Mouse (Mus musculus) stomach, embryonic 16.5 days (tissue): ENCODE data around the gene Mrc1. TPM values are rescaled to one million over a fixed set of nuclear protein-coding genes. Genes with fewer than 3 reads are reported as not detected.

Experiments
- ATAC-seq: fragments of 200-750 bp; cut with Nextera tagmentation; 2 replicates; pipeline ENCODE4 v1.8.0; 2017; ENCODE audit warnings: moderate number of reproducible peaks, moderate TSS enrichment; ENCODE audit not compliant: insufficient read depth, low FRiP score
- H3K27ac ChIP-seq: fragments of 300-500 bp; sonication (generic); 2 replicates; pipeline ENCODE4 v1.5.1; 2014; ENCODE audit warnings: low read length
- H3K27me3 ChIP-seq: fragments of 300-500 bp; sonication (generic); 2 replicates; pipeline ENCODE4 v1.6.1; 2014; ENCODE audit warnings: low read length, control low read depth, mixed read lengths; ENCODE audit not compliant: control insufficient read depth, insufficient read depth
- H3K36me3 ChIP-seq: fragments of 300-500 bp; sonication (generic); 2 replicates; pipeline ENCODE4 v1.6.1; 2014; ENCODE audit warnings: low read length; ENCODE audit not compliant: control insufficient read depth, insufficient read depth
- H3K4me1 ChIP-seq: fragments of 300-500 bp; sonication (generic); 2 replicates; pipeline ENCODE4 v1.6.1; 2014; ENCODE audit warnings: low read length, control low read depth, mixed read lengths; ENCODE audit not compliant: control insufficient read depth, insufficient read depth
- H3K4me2 ChIP-seq: fragments of 300-500 bp; sonication (generic); 2 replicates; pipeline ENCODE4 v1.6.1; 2014; ENCODE audit warnings: low read depth, low read length, mixed read lengths
- H3K4me3 ChIP-seq: fragments of 300-500 bp; sonication (generic); replicated peaks from 2 replicates; pipeline ENCODE4 v1.5.1; 2014; ENCODE audit warnings: mild to moderate bottlenecking, low read length
- H3K9ac ChIP-seq: fragments of 300-500 bp; sonication (generic); 2 replicates; pipeline ENCODE4 v1.6.1; 2014; ENCODE audit warnings: low read length
- H3K9me3 ChIP-seq: fragments of 300-500 bp; sonication (generic); replicated peaks from 2 replicates; pipeline ENCODE4 v1.6.1; 2016; ENCODE audit warnings: low read length, control low read depth; ENCODE audit not compliant: control insufficient read depth
- WGBS: fragments of 180-500 bp; shearing (Covaris S2); extraction: QIAGEN DNeasy Blood & Tissue Kit; methylation state at CpG from one replicate; pipeline ENCODE4 v1.1.7; 2014; 5-methylcytosine and 5-hydroxymethylcytosine counted together
- microRNA counts: library from miRNA; unstranded; fragments of <30 nt; microRNA quantifications from one replicate; lab custom pipeline; 2016
- microRNA-seq: library from miRNA; unstranded; fragments of <30 nt; microRNA quantifications from one replicate; pipeline ENCODE4, GENCODE M21; 2016
- polyA plus RNA-seq: library from polyadenylated mRNA; unstranded; fragments of >200 nt; fragmentation: Nextera tagmentation; extraction: Ambion mirVana; gene quantifications from 2 replicates; pipeline ENCODE4 v1.2.1, GENCODE M21; 2015

Mrc1 gene
- polyA plus RNA-seq, 1 experiment from 2014 or later, result 12.6 TPM

DNA sequence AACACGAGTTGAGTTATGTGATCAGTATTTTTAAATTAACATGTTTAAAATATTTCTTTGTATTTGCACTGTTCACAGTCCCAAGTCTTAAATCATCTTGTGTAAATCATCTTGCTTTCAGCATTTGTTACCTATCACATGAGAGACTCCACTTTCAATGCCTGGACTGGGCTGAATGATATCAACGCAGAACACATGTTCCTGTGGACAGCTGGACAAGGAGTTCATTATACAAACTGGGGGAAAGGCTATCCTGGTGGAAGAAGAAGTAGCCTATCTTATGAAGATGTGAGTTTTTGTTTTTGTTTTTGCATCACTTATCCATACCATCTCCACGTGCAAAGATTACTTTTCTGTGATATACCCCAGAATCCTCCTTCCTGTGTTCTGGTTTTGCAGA is 85.9 kb downstream of the Mrc1 start:
- WGBS, result 50% methylated on average over 3 of the region's 3 CpGs
- Histone ChIP-seq H3K4me1 (no peaks in the 10 kb centered on the region), H3K9me3 (peaks cover 5% of the 10 kb centered on the region; the same call in 1 of the 2 replicates), H3K27ac (no peak overlapping the region), H3K36me3 (no peaks in the 10 kb centered on the region), H3K4me2 (no peak overlapping the region), H3K27me3 (no peaks in the 10 kb centered on the region), H3K4me3 (no peak overlapping the region), H3K9ac (no peak overlapping the region)
- no peak for ATAC-seq

- Histone ChIP-seq H3K9ac (no peak overlapping the region; the same call in 1 of the 2 replicates), H3K27me3 (no peaks in the 10 kb centered on the region), H3K36me3 (no peaks in the 10 kb centered on the region), H3K4me1 (no peaks in the 10 kb centered on the region; the same call in 1 of the 2 replicates), H3K4me3 (no peak overlapping the region), H3K9me3 (no peaks in the 10 kb centered on the region), H3K27ac (peak overlapping the region; percentile 56), H3K4me2 (peak overlapping the region; percentile 37)
- peak; percentile 84 for ATAC-seq
- WGBS, result 57% methylated on average over 14 of the region's 14 CpGs
These were observed 112.6 kb downstream of the Mrc1 start for GRCm38 (mm10) chr2:14341652-14342308.

DNA sequence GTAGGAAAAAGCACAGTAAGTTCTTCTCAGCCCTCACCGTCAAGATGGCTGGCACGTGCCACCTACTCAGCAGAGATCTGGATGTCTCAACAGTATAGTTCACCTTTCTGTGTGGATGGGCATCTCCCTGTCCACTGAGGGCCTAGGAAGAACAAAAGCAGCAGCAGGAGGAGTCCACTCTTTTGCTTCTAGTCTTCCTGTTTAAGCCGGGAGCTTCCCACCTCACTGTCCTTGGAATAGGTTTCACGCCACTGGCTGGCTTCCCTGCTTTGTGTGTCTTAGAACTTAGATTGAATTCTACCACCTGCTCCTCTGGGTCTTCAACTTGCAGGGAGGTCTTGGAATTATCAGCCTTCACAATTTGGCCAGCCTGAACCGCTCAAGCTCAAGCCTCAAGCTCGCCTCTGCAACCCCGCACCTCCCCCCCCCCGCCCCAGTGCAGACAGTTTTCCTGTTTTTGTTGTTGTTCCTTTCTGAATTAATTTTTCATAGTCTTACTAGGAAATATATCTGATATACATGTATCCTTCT is 113.2 kb downstream of the Mrc1 start:
- no peak overlapping the region for H3K4me2 ChIP-seq
- ATAC-seq, result 0 out of 2 replicates have a peak, but pooled peaks have one; percentile 10
- peak overlapping the region; percentile 56 for H3K27ac ChIP-seq
- H3K9me3 ChIP-seq, result no peaks in the 10 kb centered on the region
- 77% methylated on average over 8 of the region's 8 CpGs for WGBS
- H3K36me3 ChIP-seq, result no peaks in the 10 kb centered on the region
- H3K27me3 ChIP-seq, result no peaks in the 10 kb centered on the region
- no peaks in the 10 kb centered on the region; the same call in 1 of the 2 replicates for H3K4me1 ChIP-seq
- no peak overlapping the region for H3K4me3 ChIP-seq
- H3K9ac ChIP-seq, result no peak overlapping the region

MicroRNAs within 50 kb of the gene (microRNA counts, 519-probe panel; counts per million panel counts)
- microRNA mmu-miR-511 (lab: Ali Mortazavi, UCI), result not detected

Small RNAs within 50 kb of the gene (microRNA-seq; reads per million reads assigned to microRNA genes)
- 8.1 reads per million, percentile 29 among the genes with 10 or more reads in this experiment for gene Mir511

Other genes with a start within 250 kb of the Mrc1 start
- gene Hacd1, start 173.3 kb upstream of the Mrc1 start, polyA plus RNA-seq, result 121 and 137 TPM in 2 replicates
- gene Stam, start 155.3 kb upstream of the Mrc1 start, polyA plus RNA-seq, result 76.6 and 83.6 TPM in 2 replicates
- gene Tmem236, start 54.9 kb upstream of the Mrc1 start, polyA plus RNA-seq, result 2.6 and 2.9 TPM in 2 replicates
- 0.13 and 0.14 TPM in 2 replicates for gene Slc39a12, start 158.9 kb downstream of the Mrc1 start, polyA plus RNA-seq